Mouse (Mus musculus): ENCODE results near the gene Zfp13.
A peak's percentile ranks its signal among the peaks of the same experiment; 100 is the strongest.
"Not testable (repeated sequence)": the region's sequence is repeated elsewhere in the genome, so short reads cannot be mapped to it uniquely, and the experiment has no call there.

Zfp13 gene

DNA sequence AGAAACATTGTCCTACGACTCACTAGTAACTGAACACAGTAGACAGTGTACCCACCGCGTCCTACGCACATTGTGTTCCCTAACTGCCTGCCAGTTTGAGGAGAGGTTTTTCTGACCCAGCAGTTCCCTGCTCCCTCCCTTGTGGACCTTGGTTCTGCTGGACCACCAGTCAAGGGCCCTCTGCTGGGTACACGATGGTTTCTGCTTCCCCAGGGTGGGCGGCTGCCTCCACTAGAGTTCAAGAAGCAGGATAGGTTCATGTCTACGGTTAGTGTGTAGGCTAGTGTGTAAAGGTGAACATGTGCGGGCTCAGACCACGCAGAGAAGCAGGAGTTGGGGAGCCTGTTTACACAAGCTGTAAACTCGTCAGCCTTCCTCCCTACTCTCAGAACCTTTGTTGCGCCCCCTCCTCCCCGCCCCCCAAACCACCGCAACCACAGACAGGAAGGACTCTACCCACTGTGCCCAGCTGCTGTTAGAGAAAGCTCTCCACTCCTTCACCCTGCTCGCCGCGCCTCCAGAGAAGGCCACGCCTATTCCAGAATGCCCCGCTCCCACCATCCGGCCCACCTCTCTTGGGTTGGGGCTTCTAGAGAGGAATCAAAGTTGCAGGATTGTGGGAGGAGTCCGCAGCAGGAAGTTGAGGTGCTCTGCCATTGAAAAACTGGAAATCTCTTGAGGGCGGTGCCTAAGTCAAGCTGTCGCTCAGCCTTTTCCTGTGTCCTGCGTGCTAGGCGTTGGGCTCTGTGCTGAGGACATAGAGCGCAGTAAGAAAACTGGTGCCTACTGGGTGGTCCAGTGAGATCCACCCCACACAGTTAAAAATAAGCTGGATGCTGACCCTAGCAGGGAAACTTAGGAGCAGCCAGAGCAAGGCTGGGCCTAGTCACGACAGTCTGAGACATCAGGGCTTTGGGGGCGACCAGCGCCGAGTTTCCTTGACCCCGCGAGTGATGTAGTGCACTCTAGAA, at the start of gene Zfp13:
Gene Zfp13 (minus strand): TSS at position 906 of the 971 bp plus-strand sequence.
- peak; percentile 89 for DNase-seq (ENCODE audit: low spot score)

DNA sequence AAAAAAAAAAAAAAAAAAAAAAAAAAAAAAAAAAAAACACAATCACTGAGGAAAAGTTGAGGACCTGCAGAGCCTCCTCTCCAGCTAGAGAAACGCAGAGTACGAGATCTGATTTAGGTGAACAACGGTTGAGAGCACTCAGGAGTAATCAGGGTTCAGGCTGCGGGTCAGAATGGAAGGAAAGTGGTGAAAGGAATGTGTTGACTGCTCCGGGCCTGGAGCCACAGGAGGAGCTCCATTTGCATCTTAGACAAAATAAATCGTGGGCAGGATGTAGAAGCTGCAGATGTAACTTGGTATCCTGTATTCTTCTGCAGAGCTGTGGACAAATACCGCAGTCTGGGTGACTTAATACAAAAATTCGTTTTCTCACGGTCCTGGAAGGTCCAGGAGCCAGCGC, 46.6 kb upstream of the Zfp13 start:
- no peak for DNase-seq (ENCODE audit: low spot score)

DNA sequence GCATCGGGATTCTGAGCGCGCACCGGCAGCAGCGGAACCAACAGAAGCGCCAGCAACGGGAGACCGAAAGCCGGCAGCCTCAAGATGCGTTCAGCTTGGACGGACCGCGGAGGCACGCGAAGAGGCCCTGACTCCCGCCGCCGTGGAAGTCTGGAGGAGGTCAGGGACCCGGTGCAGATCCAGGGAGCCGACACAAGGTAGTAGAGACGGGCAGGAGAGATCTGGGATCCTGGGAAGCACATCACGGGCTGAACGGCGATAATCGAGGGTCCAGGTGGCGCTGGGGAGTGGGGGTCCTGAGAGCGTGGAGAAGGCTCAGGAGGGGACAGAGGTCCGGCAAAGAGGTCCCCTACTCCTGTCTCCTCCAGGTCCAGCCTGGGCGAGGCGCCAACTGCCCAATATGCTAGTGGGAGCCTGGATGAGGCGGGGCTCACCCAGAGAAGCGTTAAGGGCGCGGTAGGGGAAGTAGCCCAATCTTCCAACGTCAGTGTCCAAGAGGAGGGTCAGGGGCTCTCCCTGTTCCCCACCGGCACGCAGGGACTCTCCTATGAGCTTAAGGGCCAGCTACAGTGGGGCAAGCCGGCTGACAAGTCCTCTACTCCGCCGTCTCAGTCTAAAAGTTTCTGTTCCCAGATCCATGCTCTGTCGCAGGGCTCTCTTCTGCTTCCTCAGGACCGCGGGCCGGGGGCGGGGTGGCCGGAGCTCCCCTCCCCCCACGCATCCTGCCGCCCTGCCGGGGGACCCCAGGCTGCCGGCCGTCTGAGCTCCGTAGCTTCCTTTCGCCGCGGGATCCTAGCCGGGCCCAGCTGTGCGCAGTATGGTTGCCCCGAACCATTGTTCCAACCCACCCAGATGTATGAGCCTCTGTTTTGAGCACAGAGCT, 45.6 kb upstream of the Zfp13 start, which contains the start of gene Mmp25:
Gene Mmp25 (minus strand): TSS at position 665 of the 883 bp plus-strand sequence.
- peak; percentile 67 for DNase-seq (ENCODE audit: low spot score)

DNA sequence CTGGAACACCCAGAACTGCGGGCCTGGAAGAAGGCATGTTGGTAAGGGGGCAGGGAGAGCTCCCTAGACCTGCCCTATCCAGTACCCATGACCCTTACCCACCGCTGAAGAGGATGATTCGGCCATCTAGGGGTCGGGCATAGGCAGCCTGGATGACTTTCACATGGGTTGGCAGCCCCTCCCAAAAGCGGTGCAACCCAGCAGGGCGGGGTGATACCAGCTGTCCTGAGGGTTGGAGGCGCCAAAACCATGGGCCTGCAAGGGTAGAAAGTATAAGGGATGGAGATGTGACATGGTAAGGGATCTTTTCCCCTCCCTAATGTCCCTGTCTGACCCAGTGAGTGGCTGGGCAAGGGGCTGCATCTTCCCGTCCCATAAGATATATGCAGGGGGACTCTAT, 32.0 kb upstream of the Zfp13 start:
- DNase-seq (ENCODE audit: low spot score): no peak

DNA sequence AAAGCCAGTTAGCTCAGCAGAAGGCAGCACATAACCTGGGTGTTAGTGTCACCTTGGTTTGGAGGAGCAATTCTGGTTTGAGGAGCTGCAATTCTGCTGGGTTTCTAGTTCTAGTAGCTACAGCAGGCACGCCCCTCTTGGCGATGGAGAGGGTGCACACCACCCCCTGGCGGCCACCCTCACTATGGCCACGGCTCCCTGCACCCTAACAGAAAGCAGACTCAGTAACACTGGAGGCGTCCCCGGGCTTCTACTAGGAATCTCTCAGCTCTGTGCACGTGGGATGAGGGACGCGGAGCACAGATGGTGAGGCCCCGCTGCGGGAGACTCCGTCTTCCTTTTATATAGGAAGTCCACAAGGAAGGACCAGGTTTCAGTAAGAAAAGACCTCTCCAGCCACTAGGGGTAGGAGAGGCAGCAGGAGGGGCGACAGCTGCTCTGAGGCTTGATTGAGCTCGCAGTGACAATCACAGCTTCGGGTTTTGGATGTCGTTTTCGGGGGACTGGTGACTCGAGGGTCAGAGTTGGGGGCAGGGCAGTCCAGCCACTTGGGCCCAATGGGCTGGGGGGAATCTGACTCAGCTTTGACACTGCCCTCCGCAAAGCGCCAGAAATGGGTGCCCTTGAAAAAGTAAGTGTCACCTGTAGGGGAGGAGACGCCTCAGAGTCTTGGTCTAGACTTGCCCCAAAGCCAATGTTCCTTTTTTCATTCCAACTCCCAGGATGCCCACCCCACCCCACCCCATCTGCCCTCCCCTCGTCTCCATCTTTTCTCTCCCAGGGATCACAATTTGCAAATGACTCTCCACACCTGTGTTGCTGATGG, 31.1 kb upstream of the Zfp13 start:
- DNase-seq (ENCODE audit: low spot score): peak; percentile 92

DNA sequence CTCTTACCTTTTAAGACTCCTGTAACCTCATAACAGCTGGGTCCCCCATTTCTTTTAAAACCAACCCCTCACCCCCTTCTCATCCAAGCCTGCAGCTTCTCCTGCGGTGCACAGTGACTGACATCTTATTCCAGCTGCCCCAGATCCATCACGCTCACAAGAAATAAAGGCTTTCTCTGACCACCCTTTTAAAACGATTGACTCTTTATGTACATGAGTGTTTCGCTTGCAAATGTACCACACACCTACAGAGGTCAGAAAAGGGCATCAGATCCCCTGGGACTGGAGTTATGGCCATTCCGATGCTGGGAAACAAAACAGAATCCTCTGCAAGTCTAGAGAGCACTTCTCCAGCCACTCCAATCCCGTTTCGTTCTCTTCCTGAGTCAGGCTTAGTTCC, 28.5 kb upstream of the Zfp13 start:
- no peak for DNase-seq (ENCODE audit: low spot score)

DNA sequence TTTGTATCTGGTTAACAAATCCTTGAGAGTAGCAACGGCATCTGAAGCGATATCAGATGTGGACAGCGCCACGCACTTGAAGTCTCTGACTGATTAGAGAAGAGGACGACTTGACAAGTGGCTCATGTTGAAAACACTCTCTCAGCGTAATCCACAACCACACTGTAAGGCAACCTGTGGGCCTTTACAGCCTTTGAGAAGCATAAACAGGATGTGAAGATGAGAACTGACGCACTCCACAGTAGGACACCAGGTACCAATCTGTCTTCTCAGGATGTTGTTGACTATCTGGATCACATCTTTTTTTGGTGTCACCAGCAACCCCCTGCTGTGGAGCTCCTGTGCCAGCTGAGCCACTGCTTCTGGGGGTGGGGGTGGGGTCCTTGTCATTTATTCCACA, 21.1 kb upstream of the Zfp13 start:
- DNase-seq (ENCODE audit: low spot score): no peak

DNA sequence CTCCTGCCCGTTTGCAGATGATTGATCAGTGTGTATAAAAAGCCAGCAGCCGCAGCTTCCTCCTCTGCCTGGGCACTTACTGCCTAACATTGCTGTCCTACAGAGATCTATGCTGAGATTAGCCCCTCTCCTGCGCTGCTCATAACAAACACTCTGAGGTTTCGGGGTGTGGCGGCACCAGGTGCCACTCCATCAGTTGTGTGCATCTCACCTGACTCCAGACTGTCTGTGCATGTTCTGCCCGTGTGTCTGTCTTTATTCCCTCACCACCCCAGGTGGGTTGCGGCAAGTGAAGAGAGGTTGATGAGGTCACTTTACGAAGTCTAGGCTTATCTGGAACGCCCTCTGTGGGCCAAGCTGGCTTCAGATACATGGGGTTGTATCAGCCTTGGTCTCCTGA, 17.8 kb upstream of the Zfp13 start:
- DNase-seq (ENCODE audit: low spot score): no peak

DNA sequence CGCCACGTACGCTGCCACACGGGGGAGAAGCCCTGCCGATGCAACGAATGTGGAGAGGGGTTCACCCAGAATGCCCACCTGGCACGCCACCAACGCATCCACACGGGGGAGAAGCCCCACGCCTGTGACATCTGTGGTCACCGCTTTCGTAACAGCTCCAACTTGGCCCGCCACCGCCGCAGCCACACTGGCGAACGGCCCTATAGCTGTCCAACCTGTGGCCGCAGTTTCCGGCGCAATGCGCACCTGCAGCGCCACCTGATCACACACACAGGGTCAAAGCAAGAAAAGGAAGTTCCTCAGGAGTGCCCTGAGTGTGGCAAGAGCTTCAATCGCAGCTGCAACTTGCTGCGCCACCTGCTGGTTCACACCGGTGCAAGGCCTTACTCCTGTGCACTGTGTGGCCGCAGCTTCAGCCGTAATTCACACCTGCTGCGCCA, 11.1 kb upstream of the Zfp13 start:
- DNase-seq (ENCODE audit: low spot score): peak; percentile 86

DNA sequence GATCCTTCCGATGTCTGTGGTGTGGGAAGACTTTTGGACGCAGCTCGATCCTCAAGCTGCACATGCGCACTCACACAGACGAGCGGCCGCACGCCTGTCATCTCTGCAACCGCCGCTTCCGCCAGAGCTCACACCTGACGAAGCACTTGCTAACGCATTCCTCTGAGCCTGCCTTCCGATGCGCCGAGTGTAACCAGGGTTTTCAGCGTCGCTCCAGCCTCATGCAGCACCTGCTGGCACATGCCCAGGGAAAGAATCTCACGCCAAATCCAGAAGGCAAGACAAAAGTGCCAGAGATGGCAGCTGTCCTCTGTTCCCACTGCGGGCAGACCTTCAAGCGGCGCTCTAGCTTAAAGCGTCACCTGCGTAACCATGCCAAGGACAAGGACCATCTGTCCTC, 10.3 kb upstream of the Zfp13 start:
- no peak for DNase-seq (ENCODE audit: low spot score)

DNA sequence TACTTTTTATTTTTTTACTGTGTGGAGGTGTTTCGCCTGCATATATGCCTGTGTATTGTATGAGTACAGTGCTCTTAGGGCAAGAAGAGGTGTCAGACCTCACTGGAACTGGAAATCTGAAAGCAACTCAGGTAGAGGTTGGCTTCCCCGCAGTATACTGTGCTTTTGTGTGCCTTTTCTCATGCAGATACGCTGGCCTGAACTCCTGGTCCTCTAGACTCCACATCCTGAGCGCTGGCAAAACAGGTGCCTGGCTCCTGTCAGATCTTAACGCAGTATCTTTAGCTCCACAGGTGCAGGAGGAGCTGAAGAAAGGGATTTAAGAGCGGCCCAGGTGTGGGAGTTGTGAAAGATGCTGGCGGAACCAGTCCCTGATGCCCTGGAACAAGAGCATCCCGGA, 5.9 kb upstream of the Zfp13 start:
- DNase-seq (ENCODE audit: low spot score): no peak

DNA sequence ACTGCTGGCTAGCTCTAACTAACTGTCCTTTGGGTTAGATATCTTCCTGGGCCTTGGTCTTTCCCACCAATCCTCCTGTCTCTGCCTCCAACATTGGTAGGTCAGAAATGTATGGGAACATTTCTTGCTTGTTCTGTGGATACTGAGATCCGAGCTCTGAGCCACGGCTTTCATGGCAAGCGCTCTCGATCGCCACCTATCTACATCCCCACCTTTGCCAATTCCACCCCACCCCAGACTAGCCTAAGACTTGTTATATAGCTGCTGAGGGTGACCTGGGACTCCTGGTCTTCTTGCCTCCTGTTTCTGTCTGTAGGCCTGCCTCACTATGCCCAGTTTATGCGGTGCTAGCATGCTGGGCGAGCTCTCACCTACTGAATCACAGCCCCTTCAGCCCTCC, 5.1 kb upstream of the Zfp13 start:
- DNase-seq (ENCODE audit: low spot score): no peak

DNA sequence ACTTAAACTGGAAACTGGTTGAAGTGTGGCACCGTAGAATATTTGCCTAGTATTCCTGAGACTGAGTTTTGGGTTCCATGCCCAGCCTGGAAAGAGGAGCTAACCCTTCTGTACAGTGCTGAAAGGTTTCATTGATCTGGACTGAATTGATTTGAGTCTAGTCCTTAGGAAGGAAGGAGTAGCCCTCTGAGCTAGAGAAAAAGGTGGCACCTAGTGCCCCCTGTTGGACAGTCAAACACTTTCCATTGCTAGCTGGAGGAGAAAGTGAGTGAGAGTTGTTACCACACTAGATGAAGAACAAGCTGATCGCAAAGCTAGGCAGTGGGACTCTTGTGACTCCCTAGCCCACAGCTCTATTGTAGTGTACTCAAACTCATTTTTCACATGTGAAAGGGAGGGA, 4.3 kb upstream of the Zfp13 start:
- no peak for DNase-seq (ENCODE audit: low spot score)

DNA sequence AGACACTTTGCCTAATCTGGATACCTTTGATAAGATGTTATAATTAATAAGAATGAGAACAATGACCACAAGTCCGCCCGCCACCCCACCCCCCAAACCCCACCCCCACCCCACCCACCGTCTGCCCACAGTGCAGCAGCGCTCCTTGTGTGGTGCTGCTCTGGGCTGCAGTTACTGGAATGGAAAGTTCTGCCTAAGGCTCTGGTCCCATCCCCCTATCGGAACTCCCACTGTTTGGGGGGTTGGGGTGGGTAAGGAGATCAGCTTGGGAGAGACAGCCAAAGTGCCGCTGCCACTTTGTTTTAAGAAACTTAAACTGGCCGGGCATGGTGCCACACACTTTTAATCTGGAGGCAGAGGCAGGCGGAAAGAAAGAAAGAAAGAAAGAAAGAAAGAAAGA, 3.8 kb upstream of the Zfp13 start:
- no peak for DNase-seq (ENCODE audit: low spot score)

DNA sequence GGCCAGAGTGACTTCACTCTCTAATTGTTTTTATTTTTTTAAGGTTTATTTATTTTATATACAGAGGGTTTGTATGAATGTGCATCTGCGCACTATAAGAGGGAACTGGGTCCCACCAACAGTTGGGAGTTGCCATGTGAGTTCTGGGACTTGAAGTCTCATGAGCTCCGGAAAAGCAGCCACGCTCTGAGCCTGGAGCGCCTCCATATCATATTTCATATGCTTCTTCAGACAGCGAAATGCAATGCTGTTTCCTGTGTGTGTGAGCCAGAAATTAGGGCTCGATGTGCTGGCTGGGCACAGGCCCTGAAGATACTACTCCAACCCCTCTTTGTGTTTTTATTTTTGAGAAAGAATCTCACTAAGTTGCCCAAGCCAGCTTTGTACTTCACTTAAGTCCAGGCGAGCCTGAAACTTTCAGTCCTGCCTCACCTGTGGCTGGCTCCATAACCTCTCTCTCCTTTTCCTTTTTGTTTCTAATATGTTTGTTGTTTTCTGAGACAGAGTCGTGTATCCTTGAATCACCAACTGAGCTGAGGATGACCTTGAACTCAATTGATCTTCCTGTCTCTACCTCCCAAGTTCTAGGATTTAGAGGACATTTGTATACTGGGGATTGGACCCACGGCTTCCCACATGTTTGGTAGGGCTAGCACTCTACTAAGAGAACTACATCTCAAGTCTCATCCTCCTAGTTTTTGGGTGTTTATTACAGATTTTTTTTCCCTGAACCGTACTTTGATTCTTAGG, 2.7 kb upstream of the Zfp13 start:
- no peak for DNase-seq (ENCODE audit: low spot score)

DNA sequence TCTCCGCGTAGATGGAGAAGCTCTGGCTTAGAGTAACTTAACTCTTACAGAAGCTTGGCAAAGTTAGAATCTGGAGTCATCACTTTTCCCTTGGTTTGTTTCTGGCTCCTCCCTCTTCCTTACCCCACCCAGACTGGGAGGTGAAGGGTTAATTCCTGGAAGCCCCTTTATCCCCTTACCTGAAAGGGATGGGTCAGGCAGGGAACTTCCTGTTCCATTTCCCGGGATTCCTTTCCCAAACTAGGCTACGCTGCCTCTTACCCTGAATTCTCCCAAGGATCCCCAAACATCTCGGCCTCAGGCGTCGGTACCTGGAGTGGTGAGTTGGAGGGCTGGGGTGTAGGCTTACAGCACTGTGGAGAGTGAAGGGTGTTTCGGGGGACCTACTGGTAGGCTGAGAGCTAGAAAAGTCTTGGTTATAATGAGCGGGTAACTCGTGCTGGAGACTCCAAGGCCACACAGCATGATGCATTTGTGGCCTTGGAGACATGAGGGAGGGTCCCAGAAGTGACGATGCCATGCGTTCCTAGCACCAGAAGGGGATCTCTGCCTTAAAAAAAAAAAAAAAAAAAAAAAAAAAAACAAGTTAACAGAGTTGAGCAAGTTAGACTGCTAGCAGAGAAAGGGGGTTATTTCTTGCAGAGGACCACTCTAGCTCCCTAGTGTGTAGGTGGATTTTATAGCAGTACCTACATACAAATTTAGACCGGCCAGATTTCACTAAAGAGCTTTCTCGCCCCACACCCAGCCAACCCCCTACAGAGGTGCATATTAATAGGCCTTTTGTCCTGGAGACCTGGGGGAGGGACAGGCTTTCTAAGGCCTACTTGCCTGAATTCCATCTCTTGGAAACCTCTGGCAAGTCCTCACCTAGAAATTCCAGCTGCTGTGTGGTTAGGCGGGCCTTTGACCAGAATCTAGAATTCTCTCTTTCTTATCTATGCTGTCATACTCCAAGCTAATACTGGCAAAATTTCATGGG, 1.6 kb upstream of the Zfp13 start, which contains the start of gene Zscan10:
Gene Zscan10 (plus strand): TSS at position 216 of the 982 bp plus-strand sequence.
- DNase-seq (ENCODE audit: low spot score): no peak

DNA sequence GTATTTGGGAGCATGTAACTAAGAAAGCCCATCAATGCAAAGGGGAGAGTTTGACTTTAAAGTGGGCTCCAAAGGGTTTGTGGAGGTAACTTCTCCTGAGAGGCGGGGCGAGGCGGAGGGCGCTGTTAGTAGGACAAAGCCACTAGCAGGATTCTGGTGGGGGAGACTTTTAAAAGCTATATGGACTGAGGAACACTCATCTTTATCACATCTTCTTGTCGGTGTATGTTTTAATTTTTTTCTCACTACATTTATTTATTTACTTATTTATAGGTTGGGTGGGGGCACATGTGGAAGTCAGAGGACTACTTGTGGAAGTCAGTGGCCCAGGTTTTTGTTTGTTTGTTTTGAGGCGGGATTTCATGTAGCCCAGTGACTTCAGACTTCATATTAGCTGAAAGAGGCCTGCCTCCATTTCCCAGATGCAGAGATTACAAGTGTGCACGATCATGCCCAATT, 347 bp upstream of the Zfp13 start:
- peak; percentile 64 for DNase-seq (ENCODE audit: low spot score)

DNA sequence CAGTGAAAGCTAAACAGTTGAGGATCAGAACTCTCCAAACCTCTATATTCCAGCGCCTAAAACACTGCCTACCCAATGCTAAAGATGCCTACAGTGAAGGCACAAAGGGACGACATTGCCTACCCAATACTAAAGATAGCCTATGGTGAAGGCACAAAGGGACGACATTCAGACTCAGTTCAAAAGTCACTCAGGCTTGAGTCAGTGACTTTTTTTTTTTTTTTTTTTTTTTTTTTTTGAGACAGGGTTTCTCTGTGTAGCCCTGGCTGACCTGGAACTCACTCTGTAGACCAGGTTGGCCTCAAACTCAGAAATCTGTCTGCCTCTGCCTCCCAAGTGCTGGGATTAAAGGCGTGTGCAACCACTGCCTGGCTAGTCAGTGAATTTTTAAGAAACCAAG, 4.1 kb downstream of the Zfp13 start:
- not testable (repeated sequence) for DNase-seq (ENCODE audit: low spot score)

DNA sequence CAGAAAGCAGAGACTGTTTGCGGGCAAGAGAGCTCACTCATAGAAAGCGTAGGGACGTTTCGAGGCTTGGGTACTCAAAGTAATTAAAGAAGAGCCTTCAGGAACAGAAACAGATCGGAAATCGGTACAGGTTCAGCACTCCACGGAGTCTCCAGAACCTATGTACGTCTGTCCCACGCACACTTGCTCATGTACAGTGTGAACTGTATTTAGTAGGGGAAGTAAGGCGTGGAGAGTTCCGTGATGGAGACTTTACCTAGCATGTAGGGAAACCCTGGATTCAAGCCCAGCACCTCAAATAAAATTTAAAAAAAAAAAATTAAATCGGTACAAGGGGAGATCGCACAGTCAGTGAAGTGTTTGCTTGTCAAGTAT, 6.4 kb downstream of the Zfp13 start:
- no peak for DNase-seq (ENCODE audit: low spot score)
